Mouse (Mus musculus) liver, embryonic 13.5 days (tissue): ENCODE data around the gene Arl15. TPM values are rescaled to one million over a fixed set of nuclear protein-coding genes. Genes with fewer than 3 reads are reported as not detected.

Source experiments
- ATAC-seq: fragments of 200-750 bp; cut with Nextera tagmentation; 2 replicates; pipeline ENCODE4 v1.8.0; 2017; ENCODE audit warnings: low read depth, mild to moderate bottlenecking, moderate number of reproducible peaks, moderate library complexity
- DNase-seq: peaks from one replicate; pipeline ENCODE4 v3.0.0; 2022
- H3K27ac ChIP-seq: fragments of 300-500 bp; sonication (generic); 2 replicates; pipeline ENCODE4 v1.5.1; 2015; ENCODE audit warnings: moderate library complexity, mild to moderate bottlenecking, inconsistent platforms
- H3K27me3 ChIP-seq: fragments of 300-500 bp; sonication (generic); 2 replicates; pipeline ENCODE4 v1.6.1; 2015; ENCODE audit warnings: mild to moderate bottlenecking, inconsistent platforms
- H3K36me3 ChIP-seq: fragments of 300-500 bp; sonication (generic); 2 replicates; pipeline ENCODE4 v1.6.1; 2015; ENCODE audit warnings: mild to moderate bottlenecking, inconsistent platforms
- H3K4me1 ChIP-seq: fragments of 300-500 bp; sonication (generic); replicated peaks from 2 replicates; pipeline ENCODE4 v1.6.1; 2015; ENCODE audit warnings: inconsistent platforms
- H3K4me2 ChIP-seq: fragments of 300-500 bp; sonication (generic); 2 replicates; pipeline ENCODE4 v1.6.1; 2015; ENCODE audit warnings: inconsistent platforms, mild to moderate bottlenecking, moderate library complexity
- H3K4me3 ChIP-seq: fragments of 300-500 bp; sonication (generic); replicated peaks from 2 replicates; pipeline ENCODE4 v1.5.1; 2015; ENCODE audit warnings: mild to moderate bottlenecking, inconsistent platforms
- H3K9ac ChIP-seq: fragments of 300-500 bp; sonication (generic); 2 replicates; pipeline ENCODE4 v1.6.1; 2015; ENCODE audit warnings: mild to moderate bottlenecking, inconsistent platforms
- H3K9me3 ChIP-seq: fragments of 300-500 bp; sonication (generic); replicated peaks from 2 replicates; pipeline ENCODE4 v1.6.1; 2016; ENCODE audit warnings: inconsistent platforms
- WGBS: fragments of 180-500 bp; shearing (Covaris S2); methylation state at CpG from one replicate; pipeline ENCODE4 v1.1.7; 2015; ENCODE audit not compliant: insufficient replicate concordance; 5-methylcytosine and 5-hydroxymethylcytosine counted together
- polyA plus RNA-seq: library from polyadenylated mRNA; unstranded; fragments of >200 nt; fragmentation: Nextera tagmentation; extraction: Ambion mirVana; gene quantifications from 2 replicates; pipeline ENCODE4 v1.2.1, GENCODE M21; 2015

The Arl15 gene
- polyA plus RNA-seq, 1 experiment from 2014 or later: 2.5 TPM

DNA sequence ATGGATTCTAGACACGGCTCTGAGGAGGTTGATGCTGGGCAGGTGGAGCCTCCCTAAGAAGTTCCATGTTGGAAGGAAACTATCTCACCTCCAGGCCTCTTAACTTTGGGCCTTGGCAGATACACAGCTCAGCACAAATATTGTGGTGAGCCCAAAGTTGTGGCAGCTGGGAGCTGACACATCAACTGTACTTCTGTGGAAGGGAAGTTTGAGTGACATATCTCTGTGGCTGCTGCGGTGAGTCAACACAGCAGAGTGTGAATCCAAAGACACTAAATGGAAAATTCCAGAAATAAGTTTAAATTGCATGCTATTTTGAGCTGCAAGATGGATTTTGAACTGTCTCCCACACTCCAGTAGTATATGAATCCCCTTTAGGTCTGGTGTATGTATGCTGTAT lies 34.8 kb downstream of the Arl15 start:
- Histone ChIP-seq H3K4me2 (no peak overlapping the region), H3K27ac (no peak overlapping the region), H3K4me1 (peaks cover 31% of the 10 kb centered on the region), H3K36me3 (no peaks in the 10 kb centered on the region; the same call in 1 of the 2 replicates), H3K9ac (no peak overlapping the region), H3K4me3 (no peak overlapping the region), H3K27me3 (no peaks in the 10 kb centered on the region), H3K9me3 (no peaks in the 10 kb centered on the region)
- DNase-seq: no peak
- 47% methylated on average over 2 of the region's 2 CpGs for WGBS
- ATAC-seq: peak; percentile 50; the same call in 1 of the 2 replicates

DNA sequence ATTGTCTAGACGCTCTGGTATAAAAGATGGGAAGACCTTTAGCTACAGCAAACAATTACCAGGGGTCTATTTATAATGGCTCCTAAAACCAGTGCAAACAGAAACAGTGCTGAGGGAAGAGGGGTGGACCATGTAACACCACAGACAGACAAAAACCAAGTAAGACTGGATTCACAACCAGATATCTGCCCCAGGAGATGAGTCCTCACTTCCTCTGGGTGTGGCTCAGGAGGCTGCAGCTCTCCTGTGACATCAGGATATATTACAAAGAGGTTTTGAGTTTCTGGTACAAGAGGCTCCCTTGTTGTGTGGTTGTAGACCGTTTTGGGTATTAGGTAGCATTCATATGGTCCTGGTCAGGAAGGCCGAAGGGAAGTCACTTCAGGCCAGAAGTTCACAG lies 36.5 kb downstream of the Arl15 start:
- 63% methylated on average over 3 of the region's 3 CpGs for WGBS
- no peak overlapping the region for H3K9ac ChIP-seq
- no peaks in the 10 kb centered on the region for H3K9me3 ChIP-seq
- H3K4me2 ChIP-seq: no peak overlapping the region
- H3K36me3 ChIP-seq: no peaks in the 10 kb centered on the region; the same call in 1 of the 2 replicates
- DNase-seq (no peak), ATAC-seq (0 out of 2 replicates have a peak, but pooled peaks have one; percentile 48)
- H3K4me1 ChIP-seq: peaks cover 31% of the 10 kb centered on the region
- no peaks in the 10 kb centered on the region for H3K27me3 ChIP-seq
- H3K4me3 ChIP-seq: no peak overlapping the region
- H3K27ac ChIP-seq: no peak overlapping the region

DNA sequence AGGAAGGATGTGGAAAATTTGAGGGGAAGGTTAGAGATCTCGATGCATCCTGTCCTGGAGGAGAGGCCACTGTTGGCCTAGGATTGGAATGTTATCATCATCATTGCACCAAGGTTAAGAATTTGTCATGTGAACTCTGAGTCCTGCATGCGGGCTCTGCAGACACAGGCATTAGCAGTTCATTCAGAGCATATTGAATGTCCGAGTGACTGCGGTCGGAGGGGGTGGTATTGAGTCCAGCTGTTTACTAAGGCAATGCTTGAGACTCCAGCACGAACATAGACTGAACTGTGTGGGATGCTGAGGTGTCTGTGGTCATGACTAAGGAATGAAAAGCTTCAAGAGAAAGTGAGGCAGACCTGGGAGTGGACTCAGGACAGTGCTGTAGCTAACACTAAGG lies 38.6 kb downstream of the Arl15 start:
- DNase-seq (no peak), ATAC-seq (no peak)
- H3K4me1 ChIP-seq: peaks cover 28% of the 10 kb centered on the region
- WGBS: 85% methylated on average over 6 of the region's 6 CpGs
- H3K4me2 ChIP-seq: no peak overlapping the region
- H3K27me3 ChIP-seq: no peaks in the 10 kb centered on the region
- no peak overlapping the region for H3K27ac ChIP-seq
- no peak overlapping the region for H3K4me3 ChIP-seq
- H3K36me3 ChIP-seq: no peaks in the 10 kb centered on the region; the same call in 1 of the 2 replicates
- no peak overlapping the region for H3K9ac ChIP-seq
- no peaks in the 10 kb centered on the region for H3K9me3 ChIP-seq

DNA sequence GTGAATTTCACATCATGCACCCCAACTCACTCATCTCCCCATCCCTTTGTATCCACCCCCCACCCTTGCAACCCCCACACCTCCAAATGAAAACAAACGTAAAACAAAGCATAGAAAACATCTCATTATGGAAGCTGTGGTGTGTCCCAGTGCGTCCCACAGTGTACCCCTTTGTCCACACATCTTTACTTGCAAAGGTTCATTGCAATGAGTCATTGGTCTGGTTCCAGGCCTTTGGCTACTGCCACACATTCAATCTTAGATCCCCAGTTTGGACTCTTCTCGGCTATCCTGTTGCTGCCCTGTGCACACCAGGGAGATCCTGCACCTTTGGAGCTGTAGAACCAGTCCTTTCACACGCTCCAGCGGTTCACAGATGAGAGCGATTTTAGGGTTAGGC lies 41.6 kb downstream of the Arl15 start:
- peaks cover 5% of the 10 kb centered on the region for H3K4me1 ChIP-seq
- no peak for ATAC-seq
- WGBS: 85% methylated on average over 6 of the region's 6 CpGs
- H3K4me3 ChIP-seq: no peak overlapping the region
- H3K36me3 ChIP-seq: peaks cover 3% of the 10 kb centered on the region
- H3K9me3 ChIP-seq: no peaks in the 10 kb centered on the region
- H3K27ac ChIP-seq: no peak overlapping the region
- no peak for DNase-seq
- no peak overlapping the region for H3K9ac ChIP-seq
- no peaks in the 10 kb centered on the region for H3K27me3 ChIP-seq
- no peak overlapping the region for H3K4me2 ChIP-seq

DNA sequence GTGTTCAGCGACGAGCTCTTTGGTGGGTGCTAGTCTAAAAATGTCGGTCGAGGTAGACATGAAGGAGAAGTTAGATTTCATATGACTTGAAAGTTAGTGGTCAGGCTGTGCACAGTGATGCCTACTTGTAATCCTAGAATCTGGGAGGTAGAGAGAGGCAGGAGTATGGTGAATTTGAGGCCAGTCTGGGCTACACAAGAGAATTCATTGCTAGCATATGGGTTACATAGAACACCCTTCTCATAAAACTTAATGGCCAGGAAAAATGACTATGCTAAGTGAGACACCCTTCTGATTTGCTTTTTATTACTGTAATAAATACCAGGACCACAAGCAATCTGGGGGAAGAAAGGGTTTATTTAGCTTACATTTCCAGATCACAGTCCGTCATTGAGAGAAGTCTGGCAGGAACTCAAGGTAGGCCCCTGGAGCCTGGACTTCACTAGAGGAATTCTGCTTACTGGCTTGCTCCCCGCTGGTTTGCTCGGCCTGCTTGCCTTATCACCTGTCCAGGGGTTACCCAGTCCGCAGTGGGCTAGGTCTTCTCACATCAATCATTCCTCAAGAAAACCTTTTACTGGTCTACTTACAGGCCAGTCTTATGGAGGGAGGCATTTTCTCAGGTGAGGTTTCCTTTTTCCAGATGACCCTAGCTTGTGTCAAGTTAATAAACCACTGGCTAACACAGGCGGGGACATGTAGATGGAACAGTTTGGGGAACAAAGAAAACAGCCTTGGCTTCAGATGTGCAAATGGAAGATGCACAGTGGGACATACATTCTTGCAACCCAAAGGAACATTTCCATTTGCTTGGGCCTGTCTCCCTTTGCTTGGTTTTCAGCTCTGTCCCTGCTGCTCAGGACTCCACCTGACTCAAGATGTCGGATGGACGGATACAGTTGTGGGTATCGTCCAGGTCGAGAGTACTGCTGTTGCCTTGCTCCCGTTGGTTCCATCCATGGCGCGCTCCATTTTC lies 44.6 kb downstream of the Arl15 start:
- ATAC-seq (no peak), DNase-seq (no peak)
- Histone ChIP-seq H3K4me2 (no peak overlapping the region), H3K36me3 (peaks cover 3% of the 10 kb centered on the region), H3K27me3 (no peaks in the 10 kb centered on the region), H3K4me1 (peaks cover 26% of the 10 kb centered on the region), H3K4me3 (no peak overlapping the region), H3K27ac (no peak overlapping the region), H3K9ac (no peak overlapping the region), H3K9me3 (no peaks in the 10 kb centered on the region)
- 88% methylated on average over 16 of the region's 16 CpGs for WGBS

DNA sequence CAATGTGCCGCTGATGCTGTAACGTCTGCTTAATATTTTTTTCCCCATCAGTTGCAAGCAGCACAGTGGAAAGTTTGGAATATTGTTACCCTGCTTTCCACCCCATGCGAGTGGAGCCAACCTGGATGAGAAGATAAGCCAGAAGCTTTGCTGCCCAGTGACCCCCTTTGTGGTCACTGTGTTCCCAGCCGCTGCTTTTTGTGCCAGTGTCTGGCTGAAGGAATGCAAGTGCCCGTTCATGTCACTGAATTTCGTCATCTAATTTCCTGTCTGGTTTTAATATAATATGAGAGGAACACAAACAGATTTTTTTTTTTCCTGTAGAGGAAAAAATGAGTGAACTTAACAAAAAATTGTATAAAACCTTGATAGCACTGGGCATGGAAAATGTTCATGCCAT lies 46.1 kb downstream of the Arl15 start:
- H3K4me3 ChIP-seq: no peak overlapping the region
- ATAC-seq (no peak), DNase-seq (no peak)
- 73% methylated on average over 6 of the region's 6 CpGs for WGBS
- H3K9me3 ChIP-seq: no peaks in the 10 kb centered on the region
- H3K36me3 ChIP-seq: peaks cover 3% of the 10 kb centered on the region
- no peak overlapping the region for H3K27ac ChIP-seq
- no peak overlapping the region for H3K4me2 ChIP-seq
- no peak overlapping the region for H3K9ac ChIP-seq
- peaks cover 42% of the 10 kb centered on the region for H3K4me1 ChIP-seq
- H3K27me3 ChIP-seq: no peaks in the 10 kb centered on the region

DNA sequence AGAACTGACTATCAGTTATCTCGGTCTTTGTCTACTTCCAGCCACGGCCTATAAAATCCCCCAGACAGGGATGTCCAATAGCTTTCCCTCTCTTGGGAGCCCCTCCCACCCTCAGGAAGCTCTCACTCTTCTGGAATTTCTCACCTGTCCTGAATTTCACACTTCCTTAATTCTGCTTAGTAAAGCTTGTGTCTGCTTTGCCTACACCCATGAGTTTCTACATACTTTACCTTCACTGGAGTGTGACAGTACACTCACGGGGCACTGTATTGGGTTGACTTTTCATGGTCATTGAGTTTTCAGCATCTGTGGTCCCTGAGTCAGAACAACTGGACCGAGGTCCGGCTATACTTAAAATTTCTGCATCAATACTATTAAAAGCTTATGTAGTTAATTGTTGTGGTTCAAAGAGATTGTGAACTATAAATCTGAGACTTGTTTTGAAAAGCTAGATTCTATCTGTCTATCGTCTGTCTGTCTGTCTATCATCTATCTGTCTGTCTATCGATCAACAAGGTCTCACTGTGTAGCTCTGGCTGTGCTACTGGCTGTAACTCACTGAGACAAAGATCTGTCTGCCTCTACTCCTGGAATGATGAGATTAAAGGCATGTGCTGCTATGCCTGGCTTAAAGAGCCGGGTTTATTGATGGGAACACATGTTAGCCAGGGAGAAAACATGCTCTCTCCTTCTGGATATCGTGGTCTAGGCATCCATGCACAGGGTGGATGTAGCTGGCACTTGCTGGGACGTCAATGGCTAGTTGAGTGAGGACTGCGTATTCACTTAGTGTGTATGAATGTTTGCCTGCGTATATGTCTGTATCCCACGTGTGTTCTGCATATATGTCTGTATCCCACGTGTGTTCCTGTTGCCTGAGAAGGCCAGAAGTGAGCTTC lies 48.4 kb downstream of the Arl15 start:
- H3K9me3 ChIP-seq: no peaks in the 10 kb centered on the region
- peak overlapping the region; percentile 92 for H3K27ac ChIP-seq
- peak overlapping the region; percentile 52 for H3K4me2 ChIP-seq
- H3K27me3 ChIP-seq: no peaks in the 10 kb centered on the region
- WGBS: 64% methylated on average over 14 of the region's 14 CpGs
- peaks cover 3% of the 10 kb centered on the region for H3K36me3 ChIP-seq
- H3K4me3 ChIP-seq: 0 out of 2 replicates have a peak overlapping the region, but pooled peaks have one; percentile 1
- ATAC-seq: peak; percentile 70
- H3K9ac ChIP-seq: peak overlapping the region; percentile 55
- peaks cover 60% of the 10 kb centered on the region for H3K4me1 ChIP-seq
- no peak for DNase-seq

DNA sequence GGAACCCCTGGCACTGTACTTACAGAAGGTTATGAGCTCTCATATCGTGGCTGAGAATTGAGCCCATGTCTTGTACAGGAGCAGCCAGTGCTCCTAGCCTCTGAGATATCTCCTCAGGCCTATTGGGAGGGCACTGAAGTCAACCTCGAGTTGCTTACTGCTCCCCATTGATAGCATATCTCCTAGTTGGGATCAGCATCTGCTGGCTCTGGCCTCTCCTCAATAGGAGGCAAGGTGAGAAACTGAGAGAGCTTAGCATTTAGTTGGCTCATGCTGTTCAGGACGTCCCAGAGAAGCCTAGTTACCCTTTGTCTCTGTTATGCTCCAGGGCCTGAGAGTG lies 49.0 kb downstream of the Arl15 start:
- WGBS: 18% methylated on average over 3 of the region's 3 CpGs
- Histone ChIP-seq H3K9ac (peak overlapping the region; percentile 55), H3K27ac (peak overlapping the region; percentile 92), H3K27me3 (no peaks in the 10 kb centered on the region), H3K4me2 (peak overlapping the region; percentile 52), H3K9me3 (no peaks in the 10 kb centered on the region), H3K4me3 (peak overlapping the region; percentile 1; the same call in 1 of the 2 replicates), H3K4me1 (peaks cover 65% of the 10 kb centered on the region), H3K36me3 (peaks cover 3% of the 10 kb centered on the region)
- peak; percentile 98 for ATAC-seq
- no peak for DNase-seq

DNA sequence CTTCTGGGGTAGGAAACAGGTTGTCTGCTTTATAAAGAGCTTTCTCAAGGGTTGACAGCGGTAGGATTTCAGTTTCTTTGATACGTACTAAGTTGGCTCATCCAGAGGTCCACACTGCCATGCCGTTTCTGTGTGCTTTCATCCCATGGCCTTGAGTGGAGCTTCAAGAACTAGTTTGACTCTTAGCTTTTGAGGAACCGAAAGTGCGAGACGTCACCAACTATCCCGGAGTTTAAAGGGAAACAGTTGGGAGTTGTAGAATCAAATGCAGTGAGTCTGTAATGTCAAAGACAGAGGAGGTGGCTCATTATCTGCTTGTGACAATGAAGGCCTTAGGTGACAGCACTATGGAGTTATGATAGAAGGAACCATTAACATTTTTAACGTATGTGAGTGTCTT lies 49.6 kb downstream of the Arl15 start:
- Histone ChIP-seq H3K27ac (peak overlapping the region; percentile 92), H3K9me3 (no peaks in the 10 kb centered on the region), H3K4me2 (peak overlapping the region; percentile 52), H3K4me3 (no peak overlapping the region), H3K4me1 (peaks cover 70% of the 10 kb centered on the region), H3K9ac (peak overlapping the region; percentile 55; the same call in 1 of the 2 replicates), H3K36me3 (peaks cover 3% of the 10 kb centered on the region), H3K27me3 (no peaks in the 10 kb centered on the region)
- 82% methylated on average over 8 of the region's 8 CpGs for WGBS
- ATAC-seq: no peak
- DNase-seq: no peak

DNA sequence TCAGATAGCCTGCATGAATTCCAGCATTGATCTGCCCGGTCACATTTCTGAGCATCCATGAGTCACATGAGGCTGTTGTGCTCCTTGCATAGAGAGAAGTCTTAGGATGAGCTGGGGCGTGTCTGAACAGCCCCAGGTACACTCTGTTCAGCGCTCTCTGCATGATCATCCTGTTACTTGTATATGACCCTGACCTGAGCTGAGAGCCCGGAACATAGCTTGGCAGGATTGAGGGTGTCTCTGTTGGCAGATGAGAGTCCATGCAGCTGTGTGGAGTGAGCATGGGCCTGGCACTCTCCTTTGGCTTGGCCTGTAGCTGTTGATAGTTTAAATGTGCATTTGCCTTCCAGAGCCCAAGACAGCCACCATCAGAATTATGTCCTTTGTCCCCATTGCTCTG lies 50.4 kb downstream of the Arl15 start:
- no peaks in the 10 kb centered on the region for H3K27me3 ChIP-seq
- peaks cover under 1% of the 10 kb centered on the region; the same call in 1 of the 2 replicates for H3K36me3 ChIP-seq
- WGBS: 82% methylated on average over 4 of the region's 4 CpGs
- H3K9me3 ChIP-seq: no peaks in the 10 kb centered on the region
- peak overlapping the region; percentile 92; the same call in 1 of the 2 replicates for H3K27ac ChIP-seq
- no peak overlapping the region for H3K4me3 ChIP-seq
- DNase-seq: no peak
- no peak overlapping the region for H3K9ac ChIP-seq
- H3K4me2 ChIP-seq: no peak overlapping the region
- H3K4me1 ChIP-seq: peaks cover 78% of the 10 kb centered on the region
- no peak for ATAC-seq

DNA sequence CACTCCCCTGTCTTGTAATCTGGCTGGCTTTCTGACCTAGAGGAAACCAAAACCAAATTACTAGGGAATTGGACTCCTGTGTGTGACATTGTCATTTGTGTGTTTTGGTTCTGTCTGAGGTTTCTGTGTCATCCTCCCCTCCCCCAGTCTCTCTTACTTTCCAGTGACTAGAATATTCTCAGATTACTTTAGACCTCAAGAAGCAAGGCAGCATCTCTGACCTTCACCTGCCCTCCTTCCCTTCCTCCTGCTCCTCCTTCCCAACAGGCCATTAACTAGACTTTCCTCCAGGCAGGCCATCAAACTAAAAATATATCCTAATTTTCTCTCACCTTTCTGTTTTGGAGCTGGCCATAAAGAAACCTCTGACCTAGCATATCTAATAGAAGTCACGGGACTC lies 50.9 kb downstream of the Arl15 start:
- Histone ChIP-seq H3K9me3 (no peaks in the 10 kb centered on the region), H3K36me3 (no peaks in the 10 kb centered on the region), H3K27me3 (no peaks in the 10 kb centered on the region), H3K4me1 (peaks cover 83% of the 10 kb centered on the region), H3K4me2 (no peak overlapping the region), H3K27ac (peak overlapping the region; percentile 34; the same call in 1 of the 2 replicates), H3K4me3 (no peak overlapping the region), H3K9ac (no peak overlapping the region)
- 62% methylated on average over 1 of the region's 1 CpGs for WGBS
- no peak for ATAC-seq
- DNase-seq: no peak
